In the genomic region with DNA sequence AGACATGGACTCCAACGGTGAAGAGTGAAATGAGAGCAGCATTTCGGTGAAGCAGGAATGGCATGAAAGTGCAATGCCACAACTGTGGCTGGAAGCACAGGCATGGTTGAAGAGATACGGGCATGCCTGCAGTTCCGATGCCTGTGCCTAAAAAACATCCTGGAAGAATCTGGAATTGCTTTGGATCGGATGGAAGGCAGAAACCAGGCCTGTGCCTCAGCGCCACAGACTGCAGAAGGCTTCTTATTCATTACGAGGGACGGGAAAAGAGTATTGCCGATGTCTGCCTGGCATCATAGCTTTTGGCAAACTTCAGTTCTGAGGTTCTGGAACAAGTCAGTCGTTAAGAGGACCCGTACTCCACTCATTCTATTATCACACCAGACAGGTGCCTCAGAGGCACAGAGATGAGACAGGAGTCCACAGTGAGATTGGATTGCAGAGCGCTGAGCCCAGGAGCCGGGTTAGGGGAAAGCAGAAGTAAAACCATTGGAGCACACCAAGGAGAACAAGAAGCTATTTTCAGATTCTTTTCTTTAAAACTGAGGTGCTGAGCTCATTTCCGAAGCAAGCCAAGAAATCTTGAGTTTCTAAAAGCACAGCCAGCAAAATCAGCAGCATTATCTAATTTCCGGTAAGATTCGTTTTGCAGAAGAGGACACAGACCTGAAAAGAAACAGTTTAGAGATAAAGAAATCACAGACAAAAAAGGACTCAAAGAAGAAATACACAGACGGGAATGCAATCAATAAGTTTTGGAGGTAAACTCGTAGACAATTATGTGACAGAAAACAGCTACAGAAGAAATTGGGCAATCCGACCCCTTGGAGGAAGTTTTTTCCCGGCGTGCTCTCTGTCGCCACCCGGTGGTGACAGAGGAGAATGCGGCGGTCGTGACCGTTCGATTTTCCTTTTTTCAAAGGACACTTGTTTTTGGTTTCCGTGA, we compare ENCODE assay signal across 8 mouse cellular contexts. TPM values are rescaled to one million over a fixed set of nuclear protein-coding genes. Genes with fewer than 3 reads are reported as not detected.
A peak's percentile ranks its signal among the peaks of the same experiment; 100 is the strongest.
DNase-seq lines count a peak whose midpoint lies in the region; ATAC-seq and TF ChIP-seq lines count a peak whose summit lies in the region.
"Not testable (repeated sequence)": the region's sequence is repeated elsewhere in the genome, so short reads cannot be mapped to it uniquely, and the experiment has no call there.

No protein-coding gene starts in this region.

- not testable (repeated sequence) for TF ChIP-seq EP300 in lung, postnatal 0 days (IDR thresholded peaks at IDR 0.05)

- intact Hi-C loops in heart, postnatal 36 days (cut with DNase I) = loop anchor here (5.0 kb wide), 1 partner anchor 181 kb away; no protein-coding TSS in a partner anchor

- H3K27ac ChIP-seq in lung, postnatal 0 days (ENCODE audit: low read length) = not testable (repeated sequence)

- H3K9me3 ChIP-seq in lung, postnatal 0 days (ENCODE audit: low read length) = not testable (repeated sequence)

- H3K9ac ChIP-seq in lung, postnatal 0 days (replicated peaks; ENCODE audit: low read depth) = not testable (repeated sequence)

- 0 out of 2 replicates have a peak overlapping the region, but pooled peaks have one; percentile 1 for H3K4me3 ChIP-seq in lung, postnatal 0 days (ENCODE audit: low read depth, low read length)

- peak; percentile 84 for DNase-seq in Muller cell, postnatal 12 days (ENCODE audit: inconsistent ontology term)
- DNase-seq in cerebellum, postnatal 14 days = peak; percentile 86 to 88
- peak; percentile 86 to 90 for DNase-seq in heart, postnatal 36 days
- DNase-seq in layer of hippocampus, adult 9-11 months = peak; percentile 83
- DNase-seq in lung, postnatal 0 days (ENCODE audit: low spot score) = peak; percentile 85
- peak; percentile 36 for DNase-seq in ovary, postnatal 10 days (ENCODE audit: low spot score)
- DNase-seq in thymus, postnatal 25 days = peak; percentile 82

- H3K36me3 ChIP-seq in lung, postnatal 0 days (ENCODE audit: insufficient read depth, low read length) = not testable (repeated sequence)

- peak; percentile 42 for ATAC-seq in frontal cortex, adult (ENCODE audit: low TSS enrichment)
- ATAC-seq in lung, postnatal 0 days = not testable (repeated sequence)

- peak overlapping the region; percentile 20; the same call in 1 of the 2 replicates for H3K4me2 ChIP-seq in lung, postnatal 0 days (replicated peaks; ENCODE audit: low read depth, low read length)

- WGBS in lung, postnatal 0 days = 61% methylated on average over 29 of the region's 29 CpGs

- H3K4me1 ChIP-seq in lung, postnatal 0 days (ENCODE audit: insufficient read depth, low read depth, low read length) = not testable (repeated sequence)

- peaks cover 11% of the 10 kb centered on the region; the same call in 1 of the 2 replicates for H3K27me3 ChIP-seq in lung, postnatal 0 days (replicated peaks; ENCODE audit: insufficient read depth, low read length)

- not testable (repeated sequence) for TF ChIP-seq CTCF in lung, postnatal 0 days (IDR thresholded peaks at IDR 0.05)

RNA-seq across cellular contexts. Expression of a gene that starts 30.8 kb away (rescaled TPM):
- 10 to 100 TPM; 31.5 to 40.2 TPM for total RNA-seq in heart, postnatal 36 days (2021)
- polyA plus RNA-seq in lung, postnatal 0 days (2015; fragmentation: Nextera tagmentation; extraction: Ambion mirVana) = 90.2 and 116 TPM in 2 replicates

Comparison
In these comparisons a context has a peak if more than half of its experiments do, and no peak if none do; other contexts are left out.
1. DNase-seq: peak in every context shown above with its lines; median percentile 88 in heart, postnatal 36 days; 87 in cerebellum, postnatal 14 days; 85 in lung, postnatal 0 days; 84 in Muller cell, postnatal 12 days; 83 in layer of hippocampus, adult 9-11 months; 82 in thymus, postnatal 25 days; 36 in ovary, postnatal 10 days.